Mouse (Mus musculus): ENCODE measurements around the gene Triobp.

Gene Triobp

DNA sequence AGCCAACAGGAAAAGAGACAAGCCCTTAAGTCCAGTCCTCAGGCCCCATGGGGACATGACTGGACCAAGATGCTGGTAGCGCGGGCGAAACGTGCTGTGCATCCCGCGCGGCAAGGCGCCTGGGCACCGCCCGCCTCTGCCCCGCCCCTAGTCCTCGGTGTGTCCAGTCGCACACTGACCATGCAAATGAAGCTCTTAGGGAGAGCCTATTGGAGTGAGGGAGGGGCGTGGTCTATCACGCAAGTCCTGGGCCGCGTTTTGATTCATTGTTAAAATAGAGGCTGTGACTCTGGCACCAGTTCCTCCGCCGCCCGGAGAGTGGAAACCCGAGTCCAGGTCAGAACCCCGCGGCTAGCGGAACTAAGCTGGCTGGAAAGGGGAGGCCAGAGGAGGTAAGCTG, at the start of gene Triobp:
TSS of gene Triobp (plus strand) at position 68 of the 400 bp plus-strand sequence.
- peak; percentile 72 for DNase-seq (ENCODE audit: low spot score)

DNA sequence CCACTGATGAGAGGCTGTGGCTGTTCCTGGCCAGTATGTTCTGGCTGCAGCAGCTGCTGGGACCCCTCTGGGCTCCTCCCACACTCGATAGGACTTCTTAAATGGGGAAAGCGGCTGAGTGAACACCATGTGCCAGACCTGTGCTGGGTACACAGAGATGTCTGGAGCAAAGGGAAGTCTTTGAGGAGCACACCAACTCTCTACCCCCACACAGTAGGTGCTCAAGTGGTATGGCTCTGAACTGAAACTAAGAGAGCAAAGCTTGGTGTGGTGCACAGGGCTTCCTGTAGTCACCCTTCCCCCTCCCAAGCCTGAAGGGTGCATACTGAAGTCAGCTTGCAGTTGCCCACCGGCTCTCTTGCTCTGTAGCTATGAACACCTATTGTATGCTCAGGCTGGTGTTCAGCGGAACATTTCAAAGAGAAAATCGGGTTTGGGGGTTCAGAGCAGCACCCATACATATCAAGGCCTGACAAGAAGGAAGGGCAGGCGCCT, 49.0 kb upstream of the Triobp start:
- DNase-seq (ENCODE audit: low spot score), result no peak

DNA sequence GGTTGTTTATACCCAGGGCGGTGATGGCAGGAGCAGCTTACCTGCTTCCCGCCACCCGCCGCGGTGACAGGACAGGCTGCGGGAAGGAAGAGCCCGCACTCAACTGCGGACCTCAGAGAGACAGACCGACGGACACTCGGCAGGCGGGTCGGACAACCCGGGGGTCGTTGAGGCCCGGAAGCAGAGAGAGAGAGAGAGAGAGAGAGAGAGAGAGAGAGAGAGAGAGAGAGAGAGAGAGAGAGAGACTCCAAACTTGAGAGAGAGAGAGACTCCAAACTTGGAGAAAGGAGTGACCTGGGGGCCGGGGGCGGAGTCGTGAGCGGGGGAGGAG, 48.1 kb upstream of the Triobp start, which contains the start of gene Gm49510:
TSS of gene Gm49510 (plus strand) at position 259 of the 331 bp plus-strand sequence.
- DNase-seq (ENCODE audit: low spot score), result no peak

DNA sequence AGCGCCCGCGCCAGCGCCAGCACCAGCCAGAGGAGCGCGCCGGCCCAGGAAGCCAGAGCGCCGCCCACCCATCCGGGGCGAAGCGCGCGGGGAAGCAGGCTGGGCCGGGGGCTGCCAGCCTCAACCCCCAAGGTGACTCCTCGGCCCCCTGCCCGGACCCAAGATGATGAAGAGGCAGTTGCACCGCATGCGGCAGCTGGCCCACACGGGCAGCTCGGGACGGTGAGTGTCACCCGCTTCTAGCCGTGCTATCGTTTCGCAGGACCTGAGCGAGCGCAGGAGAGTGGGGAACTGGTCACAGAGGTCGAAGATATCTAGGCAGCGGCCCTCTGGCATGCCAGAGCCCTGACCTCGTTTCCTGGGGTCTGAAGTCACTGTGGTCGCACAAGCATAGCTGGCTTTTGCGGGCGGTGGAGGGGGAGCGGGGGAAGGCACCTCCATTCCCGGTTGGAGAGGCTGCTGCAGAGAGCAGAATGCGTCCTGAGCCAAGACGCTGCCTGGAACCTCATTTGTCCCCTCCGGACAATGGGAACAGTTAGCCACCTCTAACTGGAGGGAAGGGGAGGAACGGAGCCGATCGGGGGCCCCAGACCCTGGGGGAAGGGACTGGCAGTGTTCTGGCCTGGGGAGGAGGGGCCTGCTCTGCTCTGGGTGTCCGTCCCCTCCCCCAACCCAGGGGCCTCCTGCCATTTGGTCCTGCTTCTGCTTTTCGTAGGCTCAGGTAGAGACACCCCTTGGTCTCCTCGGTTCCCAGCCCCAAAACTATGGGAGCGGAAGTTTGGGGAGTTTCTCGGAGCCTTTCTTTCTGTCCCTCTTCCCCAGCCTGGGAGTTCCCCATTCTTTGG, 47.6 kb upstream of the Triobp start, which contains the start of gene Sh3bp1:
TSS of gene Sh3bp1 (plus strand) at position 29 of the 845 bp plus-strand sequence.
- no peak for DNase-seq (ENCODE audit: low spot score)

DNA sequence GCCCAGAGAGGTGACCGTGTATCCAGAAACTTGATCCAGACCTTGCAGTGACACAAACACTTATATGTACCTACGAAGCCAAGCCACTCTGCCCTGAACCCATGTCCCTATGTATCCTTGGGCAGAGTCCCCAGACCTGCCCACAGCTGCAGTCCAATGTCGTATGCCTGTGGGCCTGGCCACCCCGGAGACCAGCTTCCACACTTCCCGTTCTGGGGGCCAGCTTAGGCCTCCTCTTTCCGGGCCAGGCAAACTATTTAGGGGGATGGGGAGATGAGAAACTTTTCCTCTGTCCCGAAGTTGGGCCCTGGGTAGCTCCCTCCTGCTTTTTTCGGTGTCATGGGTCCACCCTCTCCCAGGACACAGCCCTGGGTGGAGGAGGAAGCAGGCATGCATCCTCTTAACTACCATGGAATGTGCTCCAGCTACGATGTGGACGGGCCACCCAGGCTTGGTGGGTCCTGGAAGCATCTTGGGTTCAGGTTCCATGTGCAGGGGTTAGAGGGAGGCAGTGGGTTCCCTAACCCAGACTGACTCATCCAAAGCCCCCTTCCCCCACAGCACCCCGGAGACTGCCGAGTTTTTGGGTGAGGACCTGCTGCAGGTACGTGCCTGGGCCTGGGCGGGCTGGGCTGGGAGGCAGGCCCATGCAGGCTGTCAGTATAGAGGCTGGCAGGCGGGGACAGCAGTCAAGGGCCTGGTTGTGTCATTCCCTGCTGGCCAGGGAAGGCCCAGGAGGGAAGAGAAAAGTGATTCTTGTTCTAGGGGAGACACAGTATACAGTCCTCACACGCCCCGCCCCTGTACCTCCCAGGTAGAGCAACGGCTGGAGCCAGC, 46.7 kb upstream of the Triobp start:
- no peak for DNase-seq (ENCODE audit: low spot score)

DNA sequence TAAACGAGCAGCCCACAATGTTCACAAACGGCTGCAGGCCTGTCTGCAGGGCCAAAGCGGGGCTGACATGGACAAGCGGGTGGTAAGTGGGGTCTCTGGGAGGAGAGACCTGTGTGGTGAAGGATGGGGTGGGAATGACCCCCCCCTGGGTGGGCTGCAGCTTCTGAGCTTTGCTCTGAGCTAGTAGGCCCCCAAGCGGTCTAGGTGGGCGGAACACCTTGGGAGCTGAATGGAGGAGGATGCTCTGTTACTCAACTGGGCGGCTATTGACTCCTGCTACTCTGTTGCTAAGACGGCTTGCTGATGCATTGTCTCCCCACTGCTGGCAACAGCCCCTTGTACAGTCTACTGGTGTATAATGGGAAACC, 46.1 kb upstream of the Triobp start:
- DNase-seq (ENCODE audit: low spot score), result no peak

DNA sequence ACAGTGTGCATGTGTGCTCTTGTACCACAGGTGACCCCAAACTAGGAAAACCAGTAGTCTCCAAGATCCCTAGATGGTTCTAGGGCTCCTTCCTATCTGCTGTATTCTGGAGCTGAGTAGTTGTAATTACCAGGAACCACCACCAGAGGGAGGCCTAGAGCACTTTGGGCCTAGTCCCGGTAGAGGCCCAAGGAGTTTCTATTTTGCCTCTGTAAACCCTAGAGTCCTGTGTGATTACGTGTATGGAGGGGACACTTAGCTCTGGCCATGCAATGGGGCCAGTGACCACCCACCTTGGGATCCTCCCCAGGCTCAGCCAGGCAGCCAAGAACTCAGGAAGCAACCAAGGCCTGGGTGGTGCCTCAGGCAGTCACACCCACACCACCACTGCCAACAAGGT, 44.3 kb upstream of the Triobp start:
- peak; percentile 87 for DNase-seq (ENCODE audit: low spot score)

DNA sequence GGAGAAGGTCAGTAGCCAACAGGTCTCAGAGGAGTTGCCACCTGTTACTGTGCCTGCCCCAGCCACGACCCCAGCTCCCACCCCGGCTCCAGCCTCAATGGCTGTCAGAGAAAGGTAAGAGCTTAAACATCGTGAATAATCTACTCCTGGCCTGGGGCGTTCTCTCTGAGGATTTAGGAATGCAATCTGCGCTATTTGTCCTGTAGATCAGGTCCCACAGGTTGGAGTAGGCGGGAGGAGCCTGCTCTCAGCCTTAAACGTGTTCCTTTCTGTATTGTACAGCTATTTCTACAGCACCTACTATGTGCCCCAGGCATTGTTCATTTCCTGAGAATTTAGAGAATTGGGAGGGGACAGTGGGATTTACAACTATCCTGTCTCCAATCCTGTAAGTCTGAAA, 39.1 kb upstream of the Triobp start:
- DNase-seq (ENCODE audit: low spot score), result no peak

DNA sequence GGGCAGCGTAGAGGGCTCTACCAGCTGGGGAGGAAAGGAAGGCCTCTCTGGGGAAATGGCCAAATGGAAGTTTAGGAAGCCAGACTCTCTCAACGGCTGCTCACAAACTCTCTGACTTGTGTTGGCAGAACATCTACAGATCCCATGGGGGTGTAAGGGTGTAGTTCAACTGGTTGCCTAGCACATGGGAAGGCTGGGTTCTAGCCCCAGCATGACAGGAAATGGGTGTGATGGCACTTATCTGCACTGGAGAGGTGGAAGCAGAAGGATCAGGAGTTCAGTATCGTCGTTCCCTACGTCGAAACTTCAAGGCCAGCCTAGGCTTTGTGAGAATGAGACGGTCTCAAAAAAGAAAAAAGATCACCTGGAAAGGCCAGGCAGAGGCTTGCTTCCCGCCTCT, 38.5 kb upstream of the Triobp start:
- no peak for DNase-seq (ENCODE audit: low spot score)

DNA sequence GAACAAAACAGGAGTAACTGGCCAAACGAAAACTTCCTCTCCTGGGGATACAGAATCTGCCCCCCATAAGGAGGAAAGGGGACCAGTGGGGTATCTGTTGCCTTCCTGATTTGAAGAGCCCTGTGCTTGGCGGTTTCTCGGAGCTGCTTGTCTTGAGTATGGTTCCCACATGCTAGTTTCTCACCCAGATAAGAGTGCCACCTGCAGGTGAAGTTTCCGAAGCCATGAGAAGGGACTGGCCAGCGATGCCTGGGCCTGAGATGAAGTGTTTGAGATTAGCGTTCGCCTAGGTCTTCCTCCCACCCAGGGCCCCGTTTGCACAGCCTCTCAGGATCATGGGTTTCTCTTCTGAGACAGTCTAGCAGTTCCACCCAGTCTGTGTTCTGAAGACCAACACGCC, 35.5 kb upstream of the Triobp start:
- no peak for DNase-seq (ENCODE audit: low spot score)

DNA sequence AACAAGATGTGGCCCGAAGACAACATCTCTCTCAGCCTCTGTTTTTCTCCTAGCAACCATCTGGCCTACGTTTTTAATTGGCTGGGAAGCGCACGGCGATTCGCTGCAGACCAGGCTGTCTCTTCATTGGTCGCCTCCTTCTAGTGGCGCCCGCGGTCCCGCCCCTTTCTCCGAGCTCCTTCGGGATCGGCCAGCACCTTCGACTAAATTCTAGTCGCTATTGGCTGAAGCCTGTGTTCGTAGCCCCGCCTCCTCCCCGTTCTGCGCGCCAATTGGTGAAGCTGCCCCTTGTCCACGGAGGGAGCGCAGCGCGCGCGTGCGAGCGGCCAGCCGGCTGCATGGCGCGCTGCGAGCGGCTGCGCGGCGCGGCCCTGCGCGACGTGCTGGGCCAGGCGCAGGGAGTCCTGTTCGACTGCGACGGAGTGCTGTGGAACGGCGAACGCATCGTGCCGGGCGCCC, 33.9 kb upstream of the Triobp start, which contains the start of gene Pdxp:
TSS of gene Pdxp (plus strand) at position 288 of the 459 bp plus-strand sequence.
- DNase-seq (ENCODE audit: low spot score), result peak; percentile 96

DNA sequence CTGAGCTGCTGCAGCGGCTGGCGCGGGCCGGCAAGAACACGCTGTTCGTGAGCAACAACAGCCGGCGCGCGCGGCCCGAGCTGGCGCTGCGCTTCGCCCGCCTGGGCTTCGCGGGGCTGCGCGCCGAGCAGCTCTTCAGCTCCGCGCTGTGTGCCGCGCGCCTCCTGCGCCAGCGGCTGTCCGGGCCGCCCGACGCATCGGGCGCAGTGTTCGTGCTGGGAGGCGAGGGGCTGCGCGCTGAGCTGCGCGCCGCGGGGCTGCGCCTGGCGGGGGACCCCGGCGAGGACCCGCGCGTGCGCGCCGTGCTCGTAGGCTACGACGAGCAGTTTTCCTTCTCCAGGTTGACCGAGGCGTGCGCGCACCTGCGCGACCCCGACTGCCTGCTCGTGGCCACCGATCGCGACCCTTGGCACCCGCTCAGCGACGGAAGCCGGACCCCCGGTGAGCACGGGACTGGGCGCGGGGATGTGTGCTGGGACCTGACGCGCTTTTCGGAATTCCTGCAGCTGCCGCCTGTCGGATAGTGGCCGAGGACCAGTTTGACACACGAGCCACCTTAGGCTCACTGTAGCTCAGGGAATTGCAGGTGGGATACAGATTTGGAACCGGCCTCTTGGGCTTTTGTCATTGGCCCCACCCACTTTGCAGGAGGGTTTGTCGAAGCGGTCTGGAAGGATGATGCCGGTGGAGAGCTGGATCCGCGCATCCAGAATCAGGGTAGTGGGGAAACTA, 33.3 kb upstream of the Triobp start:
- no peak for DNase-seq (ENCODE audit: low spot score)

DNA sequence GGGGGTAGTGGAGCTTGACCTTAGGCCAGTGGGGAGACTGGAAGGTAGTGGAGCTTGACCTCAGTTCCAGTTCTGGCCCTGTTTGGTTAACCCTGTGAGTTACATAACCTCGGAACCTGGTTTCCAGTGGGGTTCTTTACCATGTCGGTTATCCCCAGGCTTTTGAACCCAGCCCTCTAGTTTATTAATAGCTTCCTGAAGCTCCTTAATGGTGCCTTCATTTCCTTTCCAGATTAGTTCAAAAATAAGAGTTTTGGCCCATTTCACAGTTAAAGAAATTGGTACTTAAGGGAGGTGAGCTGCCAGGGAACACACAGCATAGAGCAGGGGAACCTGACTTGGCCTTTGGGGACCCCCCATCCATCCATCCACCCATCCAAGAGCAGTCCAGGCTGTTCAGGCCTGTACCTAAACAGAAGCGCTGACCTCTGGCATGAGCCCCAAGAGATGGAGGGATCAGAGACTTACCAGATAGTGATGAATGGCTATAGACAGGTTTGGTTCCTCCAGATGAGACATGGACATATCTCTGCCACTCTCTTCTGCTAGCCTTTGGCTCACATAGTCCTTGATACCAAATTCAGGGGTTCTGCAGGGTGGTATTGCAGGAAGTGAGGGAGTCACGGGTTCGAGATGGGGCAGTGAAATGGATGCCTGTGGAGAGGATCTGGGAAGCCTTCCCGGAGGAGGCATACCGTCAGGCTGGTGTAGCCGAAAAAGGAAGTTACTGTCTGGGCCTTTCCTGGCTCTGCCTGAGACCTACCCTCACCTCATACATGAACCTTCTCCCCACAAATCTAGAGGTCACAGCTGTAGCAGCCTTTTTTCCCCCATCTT, 32.5 kb upstream of the Triobp start:
- DNase-seq (ENCODE audit: low spot score), result no peak

DNA sequence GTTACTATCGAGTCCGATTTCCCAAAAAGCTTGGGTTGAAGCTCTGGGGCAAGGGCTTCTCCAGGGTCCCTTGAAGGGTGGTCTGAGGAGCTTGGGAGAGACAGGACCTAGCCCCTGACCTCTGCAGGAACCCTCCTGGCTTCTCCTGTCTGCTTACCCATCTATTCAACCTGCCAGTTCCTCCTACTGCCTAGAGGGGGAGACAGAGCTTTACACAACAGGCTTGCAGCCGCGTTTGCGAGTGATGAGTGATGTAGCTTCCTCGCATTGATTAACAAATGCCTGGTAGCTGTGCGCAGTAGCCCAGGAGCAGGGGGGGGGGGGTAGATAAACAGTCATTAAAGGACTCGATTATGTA, 31.9 kb upstream of the Triobp start:
- DNase-seq (ENCODE audit: low spot score), result peak; percentile 76

DNA sequence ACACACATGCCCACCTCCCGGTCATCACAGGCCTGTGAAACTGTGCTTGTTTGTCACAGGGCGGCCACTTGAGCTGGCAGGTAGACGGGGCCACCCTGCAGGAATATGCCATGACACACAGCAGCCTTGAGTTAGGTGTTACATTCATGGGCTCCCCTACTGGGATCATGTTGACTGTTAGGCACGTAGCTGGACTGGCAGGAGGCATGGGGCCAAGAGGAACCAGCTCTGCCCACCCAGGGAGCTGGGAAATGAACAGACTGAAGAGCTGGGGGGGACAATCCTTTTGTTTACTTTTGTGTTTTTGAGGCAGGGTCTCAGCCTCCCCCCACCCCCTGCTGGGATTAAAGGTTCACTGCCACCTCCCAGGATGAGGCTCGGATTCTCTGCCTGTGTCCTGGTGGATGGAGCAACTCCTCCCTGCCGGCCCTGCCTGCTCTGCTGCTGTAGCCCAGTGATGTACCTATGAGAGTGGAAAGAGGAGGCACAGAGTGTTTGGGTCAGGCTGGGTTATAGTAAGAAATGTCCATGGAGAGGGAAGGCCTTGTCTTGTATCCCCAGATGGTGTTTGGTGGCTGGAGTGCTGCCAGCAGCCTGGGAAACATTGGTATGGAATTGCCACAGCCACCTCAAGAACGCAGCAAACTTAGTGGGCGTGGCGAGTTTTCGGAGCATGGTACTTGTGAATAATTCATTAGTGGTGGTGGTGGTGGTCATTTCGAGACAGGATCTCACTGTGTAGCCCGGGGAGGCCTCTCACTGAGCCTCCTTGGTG, 31.3 kb upstream of the Triobp start:
- no peak for DNase-seq (ENCODE audit: low spot score)

DNA sequence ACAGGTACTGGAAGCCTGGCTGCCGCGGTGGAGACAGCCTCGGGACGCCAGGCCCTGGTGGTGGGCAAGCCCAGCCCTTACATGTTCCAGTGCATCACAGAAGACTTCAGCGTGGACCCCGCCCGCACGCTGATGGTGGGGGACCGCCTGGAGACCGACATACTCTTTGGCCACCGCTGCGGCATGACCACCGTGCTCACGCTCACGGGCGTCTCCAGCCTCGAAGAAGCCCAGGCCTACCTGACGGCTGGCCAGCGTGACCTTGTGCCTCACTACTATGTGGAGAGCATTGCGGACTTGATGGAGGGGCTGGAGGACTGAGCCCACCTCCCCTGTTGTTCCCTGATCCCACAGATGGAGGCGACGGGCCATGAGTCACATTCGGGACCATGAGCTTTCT, 29.4 kb upstream of the Triobp start:
- no peak for DNase-seq (ENCODE audit: low spot score)

DNA sequence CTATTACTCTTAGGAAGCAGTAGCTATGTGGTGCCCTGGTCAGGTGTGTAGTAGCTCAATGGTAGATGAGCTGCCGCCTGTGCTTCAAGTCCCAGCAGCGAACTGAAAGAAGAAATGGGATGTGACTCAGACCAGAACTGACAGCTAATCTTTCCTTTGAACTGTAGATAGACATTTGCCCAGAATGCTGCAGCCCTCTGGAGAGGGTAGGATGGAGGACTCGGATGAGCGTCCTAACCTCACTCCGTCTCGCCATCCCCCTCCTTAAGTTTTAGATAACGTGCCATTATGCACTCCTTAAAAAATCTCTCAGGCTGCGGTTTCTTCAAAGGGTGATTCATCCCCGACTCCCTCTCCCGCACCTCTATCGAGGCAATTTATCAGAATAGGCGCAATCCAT, 27.6 kb upstream of the Triobp start:
- no peak for DNase-seq (ENCODE audit: low spot score)

DNA sequence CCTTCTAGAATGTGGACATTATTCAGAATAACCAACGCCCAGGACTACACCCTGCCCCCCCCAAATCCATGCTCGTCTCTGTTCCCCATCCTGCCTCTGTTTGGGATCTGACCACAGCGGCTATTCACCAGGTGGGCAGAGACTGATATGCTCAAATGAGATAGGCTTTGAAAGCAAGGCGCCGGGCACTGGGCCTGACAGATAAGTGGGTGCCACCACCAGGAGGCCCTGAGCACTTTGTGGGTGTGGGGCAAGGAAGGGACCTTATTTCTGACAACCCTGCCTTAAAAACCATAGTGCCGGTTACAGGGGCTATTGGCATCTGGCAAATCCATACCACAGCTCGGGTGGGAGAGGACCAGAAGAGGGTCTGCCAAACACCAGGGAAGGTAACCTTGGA, 24.8 kb upstream of the Triobp start:
- no peak for DNase-seq (ENCODE audit: low spot score)

DNA sequence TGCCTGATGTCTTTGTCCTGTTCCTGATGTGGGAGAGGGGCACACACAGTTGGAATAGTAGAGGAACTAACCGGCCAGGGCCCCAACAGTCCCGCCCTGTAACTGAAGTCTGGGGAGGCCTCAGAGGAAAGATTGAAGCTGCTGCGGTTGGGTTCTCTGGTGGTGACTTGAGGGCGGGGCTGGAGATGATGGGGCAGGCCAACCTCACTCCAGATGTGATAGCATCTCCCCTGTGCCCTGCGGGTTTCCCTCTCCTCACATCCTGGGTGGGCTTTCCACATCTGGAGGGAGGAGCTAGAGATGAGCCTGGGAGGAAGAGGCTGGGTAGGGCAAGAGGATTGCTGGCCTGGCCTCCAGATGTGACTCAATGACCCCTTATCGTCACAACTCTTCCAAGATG, 23.9 kb upstream of the Triobp start:
- no peak for DNase-seq (ENCODE audit: low spot score)

DNA sequence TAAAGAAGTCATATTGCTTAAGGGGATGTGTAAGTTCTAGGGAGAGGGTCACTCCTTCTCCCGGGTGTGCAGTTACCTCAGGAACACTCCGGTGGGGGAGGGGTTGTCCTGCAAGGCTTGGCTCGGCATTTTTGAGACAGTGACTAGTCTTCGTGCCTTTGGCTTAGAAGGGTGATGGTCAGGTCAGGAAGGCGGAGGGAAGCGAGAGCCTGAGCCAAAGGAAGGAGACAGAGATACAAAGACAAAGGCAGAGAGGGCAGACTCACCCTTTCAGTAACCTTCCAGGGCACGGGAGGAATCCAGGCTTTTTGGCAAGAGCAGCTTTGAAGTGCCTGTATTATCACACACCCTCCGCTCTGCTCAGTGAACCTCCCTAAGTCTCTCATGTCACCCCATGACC, 22.4 kb upstream of the Triobp start:
- no peak for DNase-seq (ENCODE audit: low spot score)
